Mouse (Mus musculus): Measurements from ENCODE around the gene Ago3.

Ago3 gene

GRCm38 (mm10) chr4:126429347-126430079 lies at the start of gene Ago3:
Ago3 (minus strand) TSS chr4:126429556.
- ATAC-seq (ENCODE audit: low TSS enrichment): peak; percentile 94

GRCm38 (mm10) chr4:126473031-126473430 lies 43.7 kb upstream of the Ago3 start:
- no peak for ATAC-seq (ENCODE audit: low TSS enrichment)

DNA sequence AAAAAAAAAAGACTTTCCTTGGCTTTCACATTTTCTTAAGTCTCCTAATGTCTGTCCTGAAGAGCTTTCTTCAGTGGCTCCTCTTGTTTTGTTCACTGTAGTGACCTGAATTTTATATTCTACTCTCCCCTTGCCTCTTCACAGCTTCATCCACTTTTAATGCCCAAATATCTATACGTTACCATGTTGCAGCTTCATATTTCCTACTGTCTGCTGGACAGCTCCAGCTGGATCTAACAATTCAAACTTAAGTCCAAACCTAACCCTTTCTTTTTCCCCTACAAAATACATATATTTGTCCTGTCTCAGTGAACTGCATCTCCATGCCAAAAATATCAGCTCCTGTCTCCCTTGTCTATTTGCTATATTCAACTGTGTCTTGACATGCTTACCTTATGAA lies 40.0 kb upstream of the Ago3 start:
- no peak for ATAC-seq (ENCODE audit: low TSS enrichment)

- ATAC-seq (ENCODE audit: low TSS enrichment): peak; percentile 38
Observed at GRCm38 (mm10) chr4:126468925-126469324, 39.6 kb upstream of the Ago3 start.

- ATAC-seq (ENCODE audit: low TSS enrichment): peak; percentile 88
Observed at GRCm38 (mm10) chr4:126468285-126468901, 39.0 kb upstream of the Ago3 start, which contains the start of gene Ago1. Ago1 (minus strand) TSS chr4:126468583.

- peak; percentile 12; the same call in 1 of the 2 replicates for ATAC-seq (ENCODE audit: low TSS enrichment)
Observed at GRCm38 (mm10) chr4:126467721-126468284, 38.4 kb upstream of the Ago3 start.

DNA sequence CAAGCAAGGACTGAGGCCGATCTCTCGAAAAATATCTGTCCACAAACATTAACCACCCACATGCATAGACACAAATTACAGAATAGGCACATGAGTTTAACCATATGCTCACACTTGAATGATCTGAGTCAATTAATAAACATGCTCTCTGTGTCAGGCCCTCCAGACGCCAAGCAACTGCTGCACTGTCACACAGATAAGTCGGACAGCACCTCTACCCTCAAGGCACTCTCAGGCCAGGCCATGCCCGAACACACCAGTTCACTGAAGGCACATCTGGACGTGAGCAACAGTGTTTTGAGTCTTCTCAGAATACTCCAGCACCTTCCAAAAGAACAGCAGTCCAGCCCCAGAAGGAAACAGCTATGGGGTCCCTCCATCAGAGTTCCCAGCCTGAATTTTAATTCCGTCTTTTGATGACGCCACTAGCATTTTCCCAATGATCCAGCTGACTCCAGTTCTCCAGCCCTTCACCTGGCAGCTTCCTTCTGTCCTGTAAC lies 36.9 kb upstream of the Ago3 start:
- ATAC-seq (ENCODE audit: low TSS enrichment): no peak

- ATAC-seq (ENCODE audit: low TSS enrichment): no peak
Observed at GRCm38 (mm10) chr4:126465843-126466242, 36.5 kb upstream of the Ago3 start.

GRCm38 (mm10) chr4:126464892-126465235 lies 35.5 kb upstream of the Ago3 start:
- ATAC-seq (ENCODE audit: low TSS enrichment): no peak

- ATAC-seq (ENCODE audit: low TSS enrichment): no peak
Observed at GRCm38 (mm10) chr4:126464189-126464891, 35.0 kb upstream of the Ago3 start.

DNA sequence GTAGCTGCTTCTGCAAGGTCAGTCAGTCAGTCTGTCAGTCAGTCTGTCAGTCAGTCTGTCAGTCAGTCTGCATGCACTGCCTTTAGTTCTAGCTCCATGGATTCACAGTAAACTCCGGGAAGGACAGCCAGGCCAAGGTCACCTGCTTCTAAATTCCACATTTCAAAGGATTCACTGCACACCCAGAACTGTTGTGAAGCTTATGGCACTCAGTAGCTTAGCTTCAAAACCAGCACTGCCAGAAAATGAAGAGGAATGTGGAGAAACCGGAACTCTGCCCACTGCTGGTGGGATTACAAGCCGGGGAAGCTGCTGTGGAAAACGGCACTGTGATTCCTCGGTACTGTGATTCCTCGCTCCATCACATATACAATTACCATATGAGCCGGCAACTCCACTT lies 26.1 kb upstream of the Ago3 start:
- peak; percentile 38; the same call in 1 of the 2 replicates for ATAC-seq (ENCODE audit: low TSS enrichment)

- no peak for ATAC-seq (ENCODE audit: low TSS enrichment)
Observed at GRCm38 (mm10) chr4:126454547-126455254, 25.3 kb upstream of the Ago3 start.

- no peak for ATAC-seq (ENCODE audit: low TSS enrichment)
Observed at GRCm38 (mm10) chr4:126450268-126450667, 20.9 kb upstream of the Ago3 start.

DNA sequence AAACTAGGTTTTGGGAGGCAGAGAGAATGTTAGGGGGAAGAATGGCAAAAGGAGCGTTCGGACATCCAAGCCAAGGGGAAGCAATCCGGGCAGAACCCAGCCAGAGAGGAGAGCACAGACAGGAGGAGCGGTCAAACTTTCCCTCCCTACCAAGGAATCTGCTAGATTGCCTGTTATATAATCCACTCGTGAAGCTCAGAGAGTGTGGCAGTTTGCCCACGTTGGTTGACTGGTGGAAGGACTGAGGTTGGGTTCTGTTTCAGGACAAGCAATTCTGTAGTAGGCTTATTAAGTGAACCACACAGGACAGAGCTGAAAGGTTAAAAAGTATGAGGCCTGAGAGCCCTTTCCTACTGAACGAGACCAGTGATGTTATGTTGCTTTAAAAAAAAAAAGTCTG lies 17.8 kb upstream of the Ago3 start:
- ATAC-seq (ENCODE audit: low TSS enrichment): no peak

- no peak for ATAC-seq (ENCODE audit: low TSS enrichment)
Observed at GRCm38 (mm10) chr4:126444528-126444927, 15.2 kb upstream of the Ago3 start.

DNA sequence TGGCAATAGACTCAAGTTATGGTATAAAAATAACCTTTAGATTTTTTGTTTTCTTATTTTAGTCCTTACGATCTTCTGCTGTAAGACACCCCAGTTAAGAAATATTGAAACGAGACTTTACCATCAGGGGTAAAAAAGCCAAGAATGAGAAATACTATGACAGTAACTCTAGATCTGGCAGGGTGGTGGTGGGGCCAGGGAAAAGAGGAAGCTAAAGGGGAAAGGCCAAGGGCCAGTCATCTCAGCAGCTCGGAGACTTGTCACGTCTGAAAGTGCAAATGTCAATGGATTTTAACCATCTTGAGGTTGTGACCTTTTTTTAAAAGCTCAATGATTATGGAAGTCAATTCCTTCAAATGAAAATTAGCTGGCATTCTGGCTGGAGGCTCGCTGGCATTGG lies 8.9 kb upstream of the Ago3 start:
- ATAC-seq (ENCODE audit: low TSS enrichment): no peak

- peak; percentile 39; the same call in 1 of the 2 replicates for ATAC-seq (ENCODE audit: low TSS enrichment)
Observed at GRCm38 (mm10) chr4:126436268-126436667, 6.9 kb upstream of the Ago3 start.

DNA sequence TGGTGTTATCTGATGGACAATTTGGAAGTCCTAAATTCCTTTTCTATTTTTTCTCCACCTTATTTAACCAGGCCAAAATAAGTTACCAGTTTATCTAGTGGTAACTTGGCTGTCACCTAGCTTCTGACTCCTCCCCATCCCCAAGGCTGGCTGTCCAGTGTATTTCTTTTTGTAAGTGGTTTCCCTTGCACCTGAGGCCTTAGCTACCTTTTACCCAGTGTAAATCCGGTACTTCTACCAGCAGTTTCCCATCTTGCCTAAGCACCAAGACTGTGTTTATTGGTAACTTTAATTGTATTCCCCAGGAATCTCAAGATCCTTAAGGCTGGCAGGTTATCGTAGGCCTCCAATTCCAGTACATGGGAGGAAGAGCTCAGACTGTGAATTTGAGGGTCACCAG lies 4.7 kb upstream of the Ago3 start:
- ATAC-seq (ENCODE audit: low TSS enrichment): no peak

- ATAC-seq (ENCODE audit: low TSS enrichment): no peak
Observed at GRCm38 (mm10) chr4:126433175-126433574, 3.8 kb upstream of the Ago3 start.

DNA sequence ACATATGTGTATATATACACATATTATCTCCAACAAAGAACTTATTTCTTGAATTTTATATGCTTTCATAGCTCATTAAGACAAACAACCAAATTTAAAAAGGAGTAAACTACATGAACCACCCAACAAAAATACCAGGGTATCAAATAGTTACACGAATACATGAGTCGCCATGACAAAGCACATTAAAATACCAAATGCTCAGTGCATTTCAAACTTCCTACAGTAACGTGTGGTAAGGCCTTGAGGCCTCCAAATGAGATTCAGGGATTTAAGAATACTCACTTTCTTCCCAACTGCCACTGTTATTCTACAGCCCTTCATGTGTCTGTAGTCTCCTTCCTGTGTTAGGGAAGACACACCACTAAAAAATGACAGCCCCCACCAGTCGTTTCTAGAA lies 2.4 kb upstream of the Ago3 start:
- no peak for ATAC-seq (ENCODE audit: low TSS enrichment)

DNA sequence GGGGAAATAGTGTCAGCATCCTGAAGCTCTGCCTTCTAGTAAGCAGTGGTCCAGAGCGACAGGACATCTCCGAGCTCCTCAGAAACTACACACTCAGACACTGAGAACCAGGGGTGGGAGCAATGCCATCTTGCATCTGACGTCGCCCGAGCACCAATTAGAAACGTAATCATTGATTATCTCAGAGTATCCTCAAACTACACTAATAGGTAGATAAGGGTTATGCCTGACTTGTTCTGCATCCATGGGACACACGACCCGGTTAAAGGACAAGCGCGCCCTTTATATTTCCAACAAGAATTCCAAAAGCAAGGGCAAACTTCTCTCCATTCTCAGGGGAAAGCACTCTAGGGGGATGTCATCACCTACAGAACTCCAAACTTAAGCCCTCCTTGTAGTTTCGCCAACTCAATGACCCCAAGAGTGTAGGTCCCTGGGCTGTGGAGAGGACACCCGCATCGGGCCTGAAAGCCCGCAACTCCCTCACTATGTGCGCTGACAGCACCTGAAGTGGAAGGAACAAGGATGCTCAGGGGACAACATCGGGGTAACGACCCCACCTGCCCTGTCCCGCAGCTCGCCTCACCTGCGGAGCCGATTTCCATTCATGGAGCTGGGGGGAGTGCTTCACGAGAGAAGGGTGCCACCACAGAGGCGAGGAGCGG lies 542 bp downstream of the Ago3 start:
- ATAC-seq (ENCODE audit: low TSS enrichment): no peak; the same call in none of the 2 replicates
